Mouse (Mus musculus) cerebellum, postnatal 10 days (tissue): ENCODE measurements at regions not wholly inside any gene's neighbourhood (a gene's known extent, or its start where the extent isn't known, plus 50 kb on each side); places are given as distances from the start of the nearest gene placed in this dataset.

ENCODE experiments used
- DNase-seq, 2 experiments: peaks; one replicate each; pipeline ENCODE4 v3.0.0; 2021; ENCODE audit warnings: mixed read lengths in 2 of 2

- DNase-seq, result no peak
Measured at GRCm38 (mm10) chr5:64662476-64662875, 140.7 kb upstream of the Klf3 start.

- DNase-seq, result no peak
Measured at GRCm38 (mm10) chr5:64663766-64664165, 139.4 kb upstream of the Klf3 start.

- DNase-seq, result no peak
Measured at GRCm38 (mm10) chr5:64665064-64665463, 138.1 kb upstream of the Klf3 start.

- no peak for DNase-seq
Measured at GRCm38 (mm10) chr5:64666256-64666655, 136.9 kb upstream of the Klf3 start.

- DNase-seq, result no peak
Measured at GRCm38 (mm10) chr5:64667053-64667452, 136.1 kb upstream of the Klf3 start.

- DNase-seq, result no peak
Measured at GRCm38 (mm10) chr5:64673861-64674260, 129.3 kb upstream of the Klf3 start.

DNA sequence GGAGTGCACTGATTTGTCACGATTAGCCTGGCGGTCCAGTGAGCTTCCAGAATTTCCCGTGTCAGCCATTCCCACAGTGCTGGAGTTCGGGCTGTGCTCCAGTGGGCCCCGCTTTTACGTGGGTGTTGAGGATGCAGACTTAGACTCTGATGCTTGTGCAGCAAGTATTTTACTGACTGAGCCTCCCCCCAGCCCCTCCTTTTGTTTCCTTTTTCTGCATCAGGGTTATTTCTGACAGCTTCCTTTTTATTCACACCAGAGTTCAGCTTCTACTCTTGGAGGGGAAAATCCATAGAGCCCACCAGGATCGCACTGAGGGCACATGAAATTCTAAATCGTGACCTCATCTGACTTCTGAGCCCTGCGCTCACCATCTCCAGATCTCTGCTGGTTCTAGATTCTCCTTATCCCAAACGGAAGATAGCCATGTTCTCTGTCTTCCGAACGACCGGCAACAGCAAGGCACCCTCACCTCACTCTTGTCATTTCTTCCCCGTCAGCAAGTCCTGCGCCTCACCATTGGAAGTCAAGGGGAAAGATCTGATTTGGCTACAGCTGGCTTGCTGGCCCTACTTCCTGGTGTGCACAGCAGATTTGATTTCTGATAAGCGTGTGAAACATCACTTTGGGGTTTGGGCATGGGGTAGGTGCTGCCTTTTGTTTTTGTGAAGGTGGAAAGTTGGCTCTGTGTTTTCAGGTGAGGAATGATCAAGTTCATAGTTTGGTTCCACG, 126.8 kb upstream of the Klf3 start:
- no peak for DNase-seq

GRCm38 (mm10) chr5:64676946-64677588, 126.1 kb upstream of the Klf3 start:
- DNase-seq, result no peak

DNA sequence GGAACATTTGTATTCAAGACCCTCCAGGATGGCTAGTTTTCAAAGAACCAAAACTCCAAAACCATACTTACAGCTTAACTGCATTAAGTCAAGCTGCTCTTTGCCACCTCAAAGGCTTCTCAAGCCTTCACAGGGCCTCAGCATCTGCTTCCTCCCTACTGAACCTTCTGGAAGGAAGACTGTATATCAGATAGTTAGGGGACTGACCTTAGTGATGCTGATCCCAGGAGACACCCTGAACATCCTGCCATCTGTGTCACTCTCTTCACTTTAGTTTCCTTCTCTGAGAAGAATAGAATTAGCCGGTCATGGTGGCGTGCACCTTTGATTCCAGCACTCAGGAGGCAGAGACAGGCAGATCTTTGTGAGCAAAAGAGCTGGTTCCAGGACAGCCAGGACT, 124.5 kb upstream of the Klf3 start:
- no peak for DNase-seq

GRCm38 (mm10) chr5:64679996-64680625, 123.1 kb upstream of the Klf3 start:
- no peak for DNase-seq

DNA sequence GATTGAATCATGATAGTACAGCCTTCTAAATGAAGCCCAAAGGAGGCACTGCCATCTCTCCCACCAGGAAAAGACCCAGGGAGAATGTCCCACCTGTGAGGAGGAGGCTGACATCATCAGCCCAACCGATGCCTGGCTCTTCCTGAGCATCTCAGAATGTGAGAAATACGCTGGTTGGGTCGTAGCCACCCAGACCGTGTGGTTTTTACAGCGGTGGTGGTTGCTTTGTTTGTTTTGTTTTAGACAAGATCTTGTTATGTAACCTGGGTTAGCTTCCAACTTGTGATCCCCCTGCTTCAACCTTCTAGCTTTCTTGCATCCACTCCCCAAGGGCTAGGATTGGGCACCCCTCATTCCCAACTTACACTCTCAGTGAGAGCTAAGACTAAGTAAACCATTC, 122.0 kb upstream of the Klf3 start:
- DNase-seq, result no peak

DNA sequence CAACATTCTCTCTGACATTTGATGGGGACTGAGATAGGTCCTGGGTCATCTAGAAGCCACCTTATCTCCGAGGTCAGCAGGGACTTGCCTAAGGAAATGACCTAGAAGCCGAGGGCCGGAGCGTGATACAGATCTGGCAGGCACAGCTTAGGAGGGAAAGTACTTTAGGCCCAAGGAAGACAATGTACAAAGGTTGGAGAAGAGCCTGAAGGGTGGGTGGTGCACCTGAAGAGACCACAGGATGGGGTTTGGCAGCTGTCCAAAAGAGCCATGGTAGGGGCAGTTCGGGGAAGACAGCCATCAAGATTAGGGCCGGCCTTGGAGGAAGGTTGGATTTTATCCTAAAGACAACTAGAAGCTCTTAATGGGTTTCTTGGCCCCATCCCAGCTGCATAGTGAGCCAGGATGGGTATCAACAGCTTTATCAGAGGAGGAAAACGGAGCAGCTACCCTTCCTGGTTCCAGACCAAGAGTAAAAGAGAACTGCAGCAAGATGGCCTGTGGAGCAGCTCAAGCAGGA, 120.8 kb upstream of the Klf3 start:
- peak; percentile 62 to 65 for DNase-seq

DNA sequence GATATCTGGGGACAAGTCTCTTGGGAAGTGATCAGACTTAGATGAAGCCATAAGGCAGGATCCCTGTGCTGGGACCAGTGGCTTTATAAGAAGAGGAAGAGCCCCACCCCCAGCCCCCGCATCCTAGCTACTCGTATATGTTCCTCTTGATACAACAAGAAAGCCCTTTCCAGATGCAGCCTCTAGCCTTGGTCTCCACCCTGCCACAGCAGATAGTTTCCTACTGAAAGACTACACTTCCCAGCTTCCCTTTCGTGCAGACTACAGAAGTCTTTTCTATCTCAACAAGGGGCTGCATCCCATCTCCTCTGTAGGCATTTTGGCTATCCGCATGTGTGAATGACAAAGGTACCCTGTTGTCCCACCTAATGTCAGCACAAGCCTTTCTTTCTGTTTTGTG, 119.8 kb upstream of the Klf3 start:
- DNase-seq, result no peak

- DNase-seq, result no peak
Measured at GRCm38 (mm10) chr5:64684275-64684674, 118.9 kb upstream of the Klf3 start.

DNA sequence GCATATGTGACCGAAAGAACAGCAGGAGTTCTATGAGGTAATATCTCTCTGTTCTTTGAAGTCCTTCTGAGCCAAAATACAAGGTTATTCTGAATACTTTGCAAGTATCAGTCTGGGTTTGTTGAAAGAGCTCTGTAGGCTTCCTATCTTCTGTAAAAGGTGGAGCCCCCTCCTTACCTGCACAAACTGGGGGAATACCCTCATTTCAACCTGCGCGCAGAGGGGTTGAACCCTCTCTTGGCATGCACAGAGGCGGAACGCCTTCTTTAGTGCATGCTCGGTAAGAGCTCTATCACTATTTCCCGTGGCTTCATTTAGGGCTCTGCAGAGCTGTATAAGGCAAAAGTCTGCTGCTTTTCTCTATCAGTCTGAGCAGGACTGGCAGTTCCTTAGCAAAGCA, 113.0 kb upstream of the Klf3 start:
- DNase-seq, result no peak

- DNase-seq, result no peak
Measured at GRCm38 (mm10) chr5:64691406-64692100, 111.6 kb upstream of the Klf3 start.

- DNase-seq, result no peak
Measured at GRCm38 (mm10) chr5:64692335-64692734, 110.9 kb upstream of the Klf3 start.

- DNase-seq, result no peak
Measured at GRCm38 (mm10) chr5:64693616-64694015, 109.6 kb upstream of the Klf3 start.

- DNase-seq, result no peak
Measured at GRCm38 (mm10) chr5:64694606-64695005, 108.6 kb upstream of the Klf3 start.

GRCm38 (mm10) chr5:64696099-64696498, 107.1 kb upstream of the Klf3 start:
- peak; percentile 70 to 76 for DNase-seq

DNA sequence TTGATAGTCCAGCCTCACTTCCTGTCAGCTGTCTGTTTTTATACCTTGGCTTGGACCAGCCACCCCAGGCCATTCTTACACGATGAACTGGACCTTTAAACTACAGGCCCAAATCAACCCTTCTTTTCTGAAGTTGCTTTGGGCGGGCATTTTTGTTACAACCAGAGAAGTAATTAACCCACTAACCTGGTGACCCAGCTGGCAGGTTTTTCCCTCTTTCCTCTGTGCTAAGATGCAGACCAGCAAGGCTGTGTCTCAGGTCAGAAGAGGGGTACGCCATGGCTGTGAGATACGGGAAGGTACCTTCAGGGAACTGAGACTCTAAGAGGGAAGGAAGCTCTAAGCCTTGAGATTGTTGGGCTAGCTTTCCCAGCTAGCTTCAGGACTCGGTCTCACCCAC, 105.7 kb upstream of the Klf3 start:
- DNase-seq, result no peak

DNA sequence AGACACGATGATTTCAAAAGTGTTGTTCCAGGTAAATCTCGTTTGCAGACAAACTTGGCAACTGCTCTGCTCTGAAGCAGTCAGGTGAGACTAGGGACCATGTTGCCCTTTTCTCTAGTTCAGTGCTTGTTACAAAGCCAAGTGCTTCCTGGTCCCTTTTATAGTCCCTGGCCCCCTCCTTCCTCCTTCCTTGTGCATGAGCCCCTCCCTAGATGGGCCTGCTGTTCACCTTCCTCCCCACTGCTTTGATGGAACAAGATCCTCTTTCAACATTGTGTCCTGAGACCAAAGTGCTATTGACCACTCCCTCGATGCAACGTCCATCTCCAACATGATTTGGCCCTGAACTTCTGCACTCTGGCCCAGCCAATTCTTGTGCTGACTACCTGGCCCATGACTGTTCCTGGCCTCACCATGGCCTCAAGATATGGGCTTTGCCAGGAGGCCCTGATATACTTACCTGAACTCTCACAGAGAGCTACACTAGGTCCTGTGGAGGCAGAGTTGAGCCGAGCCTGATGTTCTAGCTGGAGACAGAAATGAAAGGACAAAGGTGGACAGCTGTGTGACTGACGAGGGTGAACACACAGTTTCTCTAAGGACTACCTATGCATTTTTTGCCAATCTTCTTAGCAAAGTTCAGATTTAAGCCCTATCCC, 104.6 kb upstream of the Klf3 start:
- DNase-seq, result no peak

DNA sequence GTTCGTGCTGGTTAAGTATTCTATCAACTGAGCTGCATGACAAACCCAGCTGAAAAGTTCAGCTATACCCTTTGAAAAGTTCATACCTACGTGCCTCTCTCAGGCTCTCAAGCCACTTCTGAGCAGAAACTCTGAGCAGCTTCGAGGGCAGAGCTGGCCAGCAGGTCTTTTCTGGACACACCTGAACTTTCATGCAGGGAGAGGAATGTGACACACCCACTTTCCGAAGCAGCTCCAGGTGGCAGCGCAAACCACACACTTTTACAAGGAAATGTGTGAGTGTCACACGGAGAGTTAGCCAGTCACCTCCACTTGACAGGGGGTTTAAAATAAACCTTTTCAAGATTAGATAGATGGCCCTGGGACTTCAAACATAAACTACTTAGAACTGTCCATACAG, 103.2 kb upstream of the Klf3 start:
- no peak for DNase-seq
